Mouse (Mus musculus): ENCODE results near the gene Adam4.

- TF ChIP-seq GATA1 (IDR thresholded peaks at IDR 0.05; ENCODE audit: borderline replicate concordance, low read length) (no peak), FLI1 (IDR thresholded peaks at IDR 0.05; ENCODE audit: low read length) (no peak)
Observed at GRCm38 (mm10) chr12:81408966-81409365, 12.8 kb downstream of the Adam4 start.
